Mouse (Mus musculus) cerebellum, adult 9-10 months (tissue): ENCODE measurements around the gene Zdhhc18.
"Not testable (repeated sequence)": the region's sequence is repeated elsewhere in the genome, so short reads cannot be mapped to it uniquely, and the experiment has no call there.

ENCODE experiments used
- DNase-seq: peaks from one replicate; pipeline ENCODE4 v3.0.0; 2022

The Zdhhc18 gene

DNA sequence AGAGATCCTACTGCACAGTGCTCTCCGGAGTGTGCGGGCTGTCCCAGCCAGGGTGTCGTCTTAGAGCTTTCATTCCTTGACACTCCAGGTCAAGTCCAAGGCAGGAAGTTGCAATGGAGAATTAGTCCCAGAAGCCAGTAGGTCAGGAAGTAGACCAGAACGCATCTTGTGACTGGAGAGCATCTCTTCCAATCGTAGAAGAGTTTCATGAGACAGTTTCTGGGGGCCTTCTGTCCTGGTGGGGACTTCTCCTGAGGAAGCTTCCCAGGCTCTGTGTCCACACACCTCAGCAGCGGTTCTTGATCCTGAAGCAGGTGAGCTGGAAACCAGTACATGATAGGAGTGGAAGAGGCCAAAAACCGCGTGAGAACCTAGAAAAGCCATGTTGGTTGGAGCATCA lies 12.5 kb upstream of the Zdhhc18 start:
- DNase-seq = peak; percentile 20

DNA sequence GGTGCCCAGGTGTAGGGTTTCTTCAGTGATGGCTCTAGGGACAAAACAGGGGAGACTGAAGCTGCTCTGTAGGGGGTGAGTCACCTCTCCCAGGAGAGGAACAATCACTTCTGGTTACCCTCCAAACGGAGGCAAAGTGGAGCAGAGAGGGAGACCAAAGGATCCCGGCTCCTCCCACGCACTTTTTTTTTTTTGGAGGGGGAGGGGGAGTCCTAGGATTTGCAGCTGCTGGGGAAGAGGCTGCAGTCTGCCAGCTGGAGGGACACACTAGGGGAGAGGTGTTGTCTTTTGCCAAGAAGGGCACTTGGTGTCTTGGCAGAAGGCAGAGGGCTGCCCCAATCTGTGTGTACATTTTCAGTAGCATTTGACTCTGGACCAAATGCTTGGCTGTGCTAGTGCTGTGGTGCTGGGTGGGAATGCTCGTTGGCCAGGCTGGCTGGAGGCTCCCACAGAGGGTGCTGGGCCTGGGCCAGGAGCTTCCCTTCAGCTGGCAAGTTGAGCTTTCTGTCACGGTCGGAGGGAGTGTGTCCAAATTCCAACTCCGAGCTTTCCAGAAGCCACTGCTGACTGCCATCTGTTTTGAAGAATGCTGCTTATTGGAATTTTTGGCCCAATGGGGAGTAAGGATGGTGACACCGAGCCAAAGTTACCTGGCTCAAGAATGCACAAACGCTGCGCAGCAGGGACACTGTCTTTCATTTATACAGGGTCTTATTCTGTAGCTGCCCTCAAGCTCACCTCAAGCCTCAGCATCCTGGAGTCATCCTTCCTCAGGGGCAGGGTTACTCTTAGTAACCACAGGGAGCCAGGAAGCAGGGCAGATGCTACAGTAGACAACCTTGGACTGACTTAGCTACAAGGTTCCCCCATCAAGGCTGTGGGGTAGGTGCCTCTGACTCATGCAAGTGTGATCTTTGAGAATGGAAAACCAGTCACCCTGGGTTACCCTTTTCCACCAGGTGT lies 10.5 kb upstream of the Zdhhc18 start:
- DNase-seq = peak; percentile 98

GRCm38 (mm10) chr4:133659497-133660192 lies 9.7 kb upstream of the Zdhhc18 start:
- no peak for DNase-seq

DNA sequence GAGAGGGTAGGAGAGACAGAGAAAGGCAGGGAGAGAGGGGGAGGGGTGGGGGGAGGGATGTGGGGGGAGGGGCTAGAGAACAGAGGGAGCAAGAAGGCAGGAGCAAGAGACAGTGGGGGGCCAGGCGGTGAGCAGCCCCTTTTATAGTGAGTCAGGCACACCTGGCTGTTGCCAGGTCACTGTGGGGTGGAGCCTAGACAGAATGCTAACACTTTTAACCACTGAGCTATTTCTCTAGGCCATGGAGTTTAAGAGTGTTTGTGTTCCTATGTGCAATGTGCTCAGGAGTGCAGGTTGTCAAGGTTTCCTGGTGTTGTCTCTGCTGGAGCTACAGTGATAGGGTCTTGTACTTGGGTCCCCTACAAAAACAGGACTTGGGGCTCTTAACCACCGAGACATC lies 8.8 kb upstream of the Zdhhc18 start:
- no peak for DNase-seq

DNA sequence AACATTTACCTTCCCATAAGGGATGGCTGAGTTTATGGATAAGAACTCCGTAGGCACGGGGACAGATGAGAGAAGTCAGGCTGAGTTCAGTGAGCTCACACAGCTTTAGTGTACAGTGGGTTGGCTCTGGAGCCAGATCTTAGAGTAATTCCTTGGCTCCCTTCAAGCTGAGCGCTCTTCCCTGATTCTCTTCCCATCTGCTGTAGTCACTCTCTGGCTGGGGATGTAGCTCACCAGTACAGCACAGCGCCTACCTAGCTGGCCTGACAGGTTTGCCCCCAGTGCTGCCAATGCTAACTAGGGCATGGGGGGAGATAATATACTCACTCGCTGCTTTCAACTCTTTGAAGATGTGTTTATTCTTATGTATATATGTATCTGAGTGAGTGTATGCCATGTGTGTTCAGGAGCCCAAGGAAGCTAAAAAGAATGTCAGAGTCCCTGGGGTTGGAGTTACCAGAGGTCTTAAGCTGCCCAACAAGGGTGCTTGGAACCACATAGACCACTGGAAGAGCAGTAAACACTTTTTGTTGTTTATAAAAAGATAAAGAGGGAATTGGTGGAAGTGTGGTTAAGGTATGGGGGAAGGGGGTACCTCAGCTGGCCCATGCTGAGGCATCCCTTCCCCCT lies 8.0 kb upstream of the Zdhhc18 start:
- DNase-seq = no peak

- no peak for DNase-seq
Observed at GRCm38 (mm10) chr4:133656997-133657396, 7.0 kb upstream of the Zdhhc18 start.

- no peak for DNase-seq
Observed at GRCm38 (mm10) chr4:133656294-133656693, 6.3 kb upstream of the Zdhhc18 start.

DNA sequence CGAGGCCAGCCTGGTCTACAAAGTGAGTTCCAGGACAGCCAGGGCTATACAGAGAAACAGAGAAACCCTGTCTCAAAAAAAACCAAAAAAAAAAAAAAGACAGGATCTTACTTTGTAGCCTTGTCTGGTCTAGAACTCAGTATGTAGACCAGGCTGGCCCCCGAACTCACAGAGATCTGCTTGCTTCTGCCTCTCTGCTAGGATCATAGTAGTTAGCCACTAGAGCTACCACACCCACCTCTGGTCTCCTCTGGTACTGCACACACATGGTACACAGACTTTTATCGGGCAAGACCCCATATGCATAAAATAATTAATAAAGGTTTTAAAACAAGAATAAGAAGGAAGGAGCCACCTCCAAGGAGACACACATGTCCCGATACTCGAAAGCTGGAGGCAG lies 4.1 kb upstream of the Zdhhc18 start:
- DNase-seq = not testable (repeated sequence)

GRCm38 (mm10) chr4:133652746-133653145 lies 2.8 kb upstream of the Zdhhc18 start:
- no peak for DNase-seq

DNA sequence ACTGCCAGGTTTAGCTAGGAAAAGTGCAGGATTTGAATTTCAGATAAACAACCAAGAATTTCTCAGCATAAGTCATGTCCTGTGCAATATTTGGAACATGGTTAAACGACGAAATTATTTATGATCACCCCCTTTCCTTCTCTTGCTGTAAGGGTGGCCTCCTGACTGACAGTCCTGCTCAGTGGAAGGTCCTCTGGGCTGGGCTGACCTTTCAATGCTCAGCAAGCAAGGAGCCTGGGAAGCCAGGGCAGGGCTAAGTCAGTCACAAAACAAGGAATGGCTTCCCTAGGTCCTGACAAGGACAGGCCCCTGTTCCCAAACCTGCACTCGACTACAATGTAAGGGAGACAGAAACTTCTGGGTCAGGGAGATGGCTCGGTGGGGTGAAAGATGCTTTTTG lies 2.0 kb upstream of the Zdhhc18 start:
- no peak for DNase-seq

DNA sequence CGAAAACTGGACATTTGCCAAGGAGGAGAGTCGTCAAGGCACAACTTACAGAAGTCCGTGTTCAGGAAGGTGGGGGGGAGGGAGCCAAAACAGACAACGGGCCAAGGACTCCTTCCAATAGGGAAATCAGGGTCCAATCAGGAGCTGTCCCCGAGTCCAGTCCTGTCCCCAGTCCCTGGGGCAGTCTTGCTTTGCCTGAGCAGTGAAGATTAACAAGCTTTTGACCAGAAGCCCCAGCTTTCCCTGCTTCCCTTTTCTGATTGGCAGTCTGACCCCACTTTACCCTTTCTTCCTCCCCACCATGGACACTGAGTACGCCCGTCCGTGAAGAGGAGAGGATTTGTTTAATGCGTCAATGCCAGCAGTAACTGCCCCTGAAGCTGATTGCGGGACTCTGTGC lies 1.5 kb upstream of the Zdhhc18 start:
- DNase-seq = no peak

DNA sequence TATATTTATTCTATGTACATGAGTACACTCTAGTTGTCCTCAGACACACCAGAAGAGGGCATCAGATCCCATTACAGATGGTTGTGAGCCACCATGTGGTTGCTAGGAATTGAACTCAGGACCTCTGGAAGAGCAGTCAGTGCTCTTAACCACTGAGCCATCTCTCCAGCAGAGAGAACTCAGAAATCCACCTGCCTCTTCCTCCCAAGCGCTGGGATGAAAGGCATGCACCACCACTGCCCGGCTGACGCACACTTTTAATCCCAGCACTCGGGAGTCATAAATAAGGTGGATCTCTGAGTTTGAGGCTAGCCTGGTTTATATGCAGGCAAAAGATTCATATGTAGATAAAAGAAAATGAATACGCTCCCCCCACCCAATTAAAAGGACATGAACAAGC lies 490 bp downstream of the Zdhhc18 start:
- not testable (repeated sequence) for DNase-seq

- no peak for DNase-seq
Observed at GRCm38 (mm10) chr4:133645680-133646079, 4.3 kb downstream of the Zdhhc18 start.

- DNase-seq = no peak
Observed at GRCm38 (mm10) chr4:133645195-133645594, 4.8 kb downstream of the Zdhhc18 start.

DNA sequence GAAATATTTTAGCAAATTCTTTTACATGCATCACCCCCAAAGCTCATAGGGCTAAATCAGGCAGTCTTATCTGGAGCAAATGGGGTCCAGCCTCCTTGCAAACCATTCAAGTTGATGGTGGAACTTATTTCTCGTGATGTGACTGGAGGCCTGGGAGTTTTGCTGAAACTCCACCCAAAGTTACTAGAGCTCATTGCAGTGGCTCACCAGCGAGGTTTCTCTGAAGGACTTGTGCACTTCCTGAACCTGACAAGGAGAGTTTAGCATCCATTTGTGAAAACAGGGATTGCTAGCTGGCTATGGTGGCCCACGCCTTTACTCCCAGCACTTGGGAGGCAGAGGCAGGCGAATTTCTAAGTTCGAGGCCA lies 15.9 kb downstream of the Zdhhc18 start:
- no peak for DNase-seq

DNA sequence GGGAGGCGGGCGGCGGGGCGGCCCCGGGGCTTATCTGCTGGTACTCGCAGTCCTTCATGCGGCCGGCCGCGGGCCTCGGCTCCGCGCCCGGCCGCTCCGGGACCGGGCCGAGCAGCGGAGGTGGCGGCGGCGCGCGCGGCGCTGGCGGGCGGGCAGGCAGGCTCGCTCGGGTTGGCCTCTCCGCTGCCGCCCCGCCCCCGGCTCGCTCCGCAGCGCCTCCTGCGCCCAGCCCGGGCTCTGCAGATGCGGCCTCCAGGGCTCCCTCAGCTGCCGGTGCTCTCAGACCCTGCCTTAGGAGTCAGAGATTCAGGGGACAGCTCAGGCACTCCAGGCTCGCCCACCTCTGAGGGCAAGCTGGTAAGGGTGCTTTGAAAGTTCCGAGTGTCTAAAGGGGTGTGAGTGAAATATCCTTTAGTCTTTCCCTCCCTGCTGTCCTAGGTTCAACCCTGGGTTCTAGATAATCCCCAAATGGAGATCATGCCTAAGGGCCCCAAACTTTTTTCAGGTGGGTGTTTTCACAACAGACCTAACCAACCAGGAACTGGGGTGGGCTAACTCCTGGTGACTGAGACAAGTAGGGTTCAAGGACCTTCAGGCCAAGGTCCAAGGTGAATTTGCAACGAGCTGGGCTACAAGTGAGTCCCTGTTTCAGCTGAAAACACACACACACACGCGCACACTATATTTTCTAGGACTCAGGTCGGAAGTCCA lies 16.5 kb downstream of the Zdhhc18 start:
- DNase-seq = peak; percentile 89

GRCm38 (mm10) chr4:133632483-133633327 lies 17.2 kb downstream of the Zdhhc18 start:
- DNase-seq = peak; percentile 41

DNA sequence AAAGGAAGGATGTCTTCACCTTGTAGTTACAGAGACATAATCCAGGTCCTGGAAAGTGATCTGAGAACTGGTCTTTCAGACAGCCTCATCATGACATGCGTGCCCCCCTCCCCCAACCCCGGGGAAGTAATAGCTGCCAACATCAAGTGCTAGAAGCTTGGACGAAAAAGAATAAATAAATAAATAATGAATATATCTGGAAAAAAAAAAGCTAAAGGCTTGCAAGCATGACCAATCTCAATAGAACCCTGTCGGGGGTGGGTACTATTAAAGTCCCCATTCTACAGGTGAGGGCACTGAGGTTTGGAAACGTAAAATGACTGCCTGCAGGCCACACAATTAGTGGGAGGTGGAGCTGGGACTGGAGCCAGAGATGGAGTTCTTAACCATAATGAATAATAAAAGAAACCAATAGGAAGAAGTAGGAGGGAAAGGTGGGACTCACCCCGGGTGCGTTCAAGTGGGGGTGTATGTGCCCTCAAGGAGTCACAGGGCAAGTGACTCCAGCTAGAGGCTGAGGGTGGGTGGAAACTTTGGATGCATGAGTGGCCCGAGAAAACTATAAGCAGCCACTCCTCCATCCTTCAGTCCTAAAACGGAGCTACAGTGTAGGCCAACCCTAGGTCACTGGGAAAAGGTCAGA lies 18.1 kb downstream of the Zdhhc18 start:
- DNase-seq = peak; percentile 62

- peak; percentile 40 for DNase-seq
Observed at GRCm38 (mm10) chr4:133631071-133631768, 18.7 kb downstream of the Zdhhc18 start.

DNA sequence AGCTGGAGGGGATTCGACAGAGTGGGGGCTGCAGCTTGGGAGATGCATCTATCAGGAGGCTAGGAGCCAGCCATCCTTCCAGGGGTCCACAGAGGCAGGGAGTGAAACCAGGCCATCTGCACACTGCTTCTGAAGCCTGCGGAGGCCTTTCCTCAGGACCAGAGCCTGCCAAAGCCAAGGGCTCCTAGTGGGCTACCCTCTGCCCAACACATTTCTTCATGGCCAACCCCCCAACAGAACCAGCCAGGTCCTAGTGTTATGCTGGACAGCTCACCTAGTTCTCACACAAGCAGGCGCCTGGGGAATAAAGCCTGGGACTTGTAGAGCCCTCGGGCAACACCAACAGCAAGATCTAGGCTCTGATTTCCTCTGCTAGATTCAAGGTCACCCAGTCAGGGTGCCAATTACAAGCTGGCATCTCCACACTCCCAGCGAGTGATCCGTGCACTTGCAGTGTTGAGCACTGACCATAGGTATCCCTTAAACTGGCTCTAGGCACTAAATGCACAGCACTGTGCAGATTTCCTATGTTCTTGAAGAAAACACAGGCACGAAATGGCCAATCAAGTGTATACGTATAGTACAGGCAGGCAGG lies 19.5 kb downstream of the Zdhhc18 start:
- peak; percentile 72 for DNase-seq
